Mouse (Mus musculus): ENCODE data around the gene Aco2. TPM values are rescaled to one million over a fixed set of nuclear protein-coding genes. Genes with fewer than 3 reads are reported as not detected.

Gene Aco2
- polyA plus RNA-seq, 1 experiment from 2014 or later: 398 TPM

- WGBS (ENCODE audit: insufficient replicate concordance): 85% methylated on average over 14 of the region's 14 CpGs
- no peak overlapping the region for H3K4me2 ChIP-seq
- no peak overlapping the region for H3K27ac ChIP-seq (ENCODE audit: low read depth, low read length)
- no peaks in the 10 kb centered on the region for H3K27me3 ChIP-seq (ENCODE audit: control insufficient read depth, insufficient read depth, low read length)
- ATAC-seq (replicated peaks; ENCODE audit: insufficient number of reproducible peaks, low FRiP score, low TSS enrichment): no peak
- H3K9ac ChIP-seq (ENCODE audit: low read depth, low read length): no peak overlapping the region
- no peak overlapping the region for H3K4me3 ChIP-seq (ENCODE audit: low read depth, low read length)
- peaks cover 20% of the 10 kb centered on the region for H3K36me3 ChIP-seq (ENCODE audit: control insufficient read depth, insufficient read depth, low read length)
- H3K4me1 ChIP-seq (ENCODE audit: control insufficient read depth, insufficient read depth, low read length): peaks cover 8% of the 10 kb centered on the region
- H3K9me3 ChIP-seq (replicated peaks; ENCODE audit: control insufficient read depth, low read length): no peaks in the 10 kb centered on the region
These were observed 21.4 kb upstream of the Aco2 start for GRCm38 (mm10) chr15:81850718-81851117.

GRCm38 (mm10) chr15:81851375-81851774 lies 20.7 kb upstream of the Aco2 start:
- H3K27me3 ChIP-seq (ENCODE audit: control insufficient read depth, insufficient read depth, low read length): no peaks in the 10 kb centered on the region
- no peaks in the 10 kb centered on the region for H3K9me3 ChIP-seq (replicated peaks; ENCODE audit: control insufficient read depth, low read length)
- peaks cover 4% of the 10 kb centered on the region; the same call in 1 of the 2 replicates for H3K4me1 ChIP-seq (ENCODE audit: control insufficient read depth, insufficient read depth, low read length)
- H3K4me3 ChIP-seq (ENCODE audit: low read depth, low read length): no peak overlapping the region
- ATAC-seq (replicated peaks; ENCODE audit: insufficient number of reproducible peaks, low FRiP score, low TSS enrichment): no peak
- WGBS (ENCODE audit: insufficient replicate concordance): 94% methylated on average over 15 of the region's 15 CpGs
- no peak overlapping the region for H3K27ac ChIP-seq (ENCODE audit: low read depth, low read length)
- H3K36me3 ChIP-seq (ENCODE audit: control insufficient read depth, insufficient read depth, low read length): peaks cover 20% of the 10 kb centered on the region
- no peak overlapping the region for H3K4me2 ChIP-seq
- no peak overlapping the region for H3K9ac ChIP-seq (ENCODE audit: low read depth, low read length)

GRCm38 (mm10) chr15:81852411-81853000 lies 19.6 kb upstream of the Aco2 start:
- Histone ChIP-seq H3K9me3 (replicated peaks; ENCODE audit: control insufficient read depth, low read length) (no peaks in the 10 kb centered on the region), H3K36me3 (ENCODE audit: control insufficient read depth, insufficient read depth, low read length) (peaks cover 20% of the 10 kb centered on the region), H3K9ac (ENCODE audit: low read depth, low read length) (no peak overlapping the region), H3K4me3 (ENCODE audit: low read depth, low read length) (no peak overlapping the region), H3K4me1 (ENCODE audit: control insufficient read depth, insufficient read depth, low read length) (peaks cover 4% of the 10 kb centered on the region; the same call in 1 of the 2 replicates), H3K27ac (ENCODE audit: low read depth, low read length) (no peak overlapping the region), H3K27me3 (ENCODE audit: control insufficient read depth, insufficient read depth, low read length) (no peaks in the 10 kb centered on the region), H3K4me2 (no peak overlapping the region)
- ATAC-seq (replicated peaks; ENCODE audit: insufficient number of reproducible peaks, low FRiP score, low TSS enrichment): no peak
- 80% methylated on average over 9 of the region's 9 CpGs for WGBS (ENCODE audit: insufficient replicate concordance)

- no peak overlapping the region for H3K27ac ChIP-seq (ENCODE audit: low read depth, low read length)
- no peak overlapping the region for H3K9ac ChIP-seq (ENCODE audit: low read depth, low read length)
- H3K27me3 ChIP-seq (ENCODE audit: control insufficient read depth, insufficient read depth, low read length): no peaks in the 10 kb centered on the region
- 82% methylated on average over 7 of the region's 7 CpGs for WGBS (ENCODE audit: insufficient replicate concordance)
- ATAC-seq (replicated peaks; ENCODE audit: insufficient number of reproducible peaks, low FRiP score, low TSS enrichment): no peak
- peaks cover 4% of the 10 kb centered on the region; the same call in 1 of the 2 replicates for H3K4me1 ChIP-seq (ENCODE audit: control insufficient read depth, insufficient read depth, low read length)
- H3K4me3 ChIP-seq (ENCODE audit: low read depth, low read length): no peak overlapping the region
- no peak overlapping the region for H3K4me2 ChIP-seq
- H3K9me3 ChIP-seq (replicated peaks; ENCODE audit: control insufficient read depth, low read length): no peaks in the 10 kb centered on the region
- peaks cover 20% of the 10 kb centered on the region for H3K36me3 ChIP-seq (ENCODE audit: control insufficient read depth, insufficient read depth, low read length)
These were observed 19.0 kb upstream of the Aco2 start for GRCm38 (mm10) chr15:81853081-81853480.

- H3K27ac ChIP-seq (ENCODE audit: low read depth, low read length): peak overlapping the region; percentile 93
- WGBS (ENCODE audit: insufficient replicate concordance): under 1% methylated on average over 28 of the region's 28 CpGs
- no peaks in the 10 kb centered on the region for H3K27me3 ChIP-seq (ENCODE audit: control insufficient read depth, insufficient read depth, low read length)
These were observed 15.9 kb upstream of the Aco2 start for GRCm38 (mm10) chr15:81856030-81856790.

GRCm38 (mm10) chr15:81856938-81857723 lies 15.0 kb upstream of the Aco2 start:
- no peak for ATAC-seq (replicated peaks; ENCODE audit: insufficient number of reproducible peaks, low FRiP score, low TSS enrichment)
- Histone ChIP-seq H3K27me3 (ENCODE audit: control insufficient read depth, insufficient read depth, low read length) (no peaks in the 10 kb centered on the region), H3K4me1 (ENCODE audit: control insufficient read depth, insufficient read depth, low read length) (peaks cover 8% of the 10 kb centered on the region), H3K9me3 (replicated peaks; ENCODE audit: control insufficient read depth, low read length) (no peaks in the 10 kb centered on the region), H3K36me3 (ENCODE audit: control insufficient read depth, insufficient read depth, low read length) (no peaks in the 10 kb centered on the region), H3K27ac (ENCODE audit: low read depth, low read length) (peak overlapping the region; percentile 93), H3K4me2 (peak overlapping the region; percentile 83), H3K9ac (ENCODE audit: low read depth, low read length) (peak overlapping the region; percentile 88), H3K4me3 (ENCODE audit: low read depth, low read length) (peak overlapping the region; percentile 87)
- under 1% methylated on average over 14 of the region's 14 CpGs for WGBS (ENCODE audit: insufficient replicate concordance)

More at GRCm38 (mm10) chr15:81856030-81856790, 15.9 kb upstream of the Aco2 start:
- no peaks in the 10 kb centered on the region for H3K9me3 ChIP-seq (replicated peaks; ENCODE audit: control insufficient read depth, low read length)
- peak overlapping the region; percentile 83 for H3K4me2 ChIP-seq
- peak overlapping the region; percentile 88 for H3K9ac ChIP-seq (ENCODE audit: low read depth, low read length)
- H3K4me3 ChIP-seq (ENCODE audit: low read depth, low read length): peak overlapping the region; percentile 87
- peaks cover 6% of the 10 kb centered on the region; the same call in 1 of the 2 replicates for H3K36me3 ChIP-seq (ENCODE audit: control insufficient read depth, insufficient read depth, low read length)
- H3K4me1 ChIP-seq (ENCODE audit: control insufficient read depth, insufficient read depth, low read length): peaks cover 8% of the 10 kb centered on the region
- peak; percentile 81 for ATAC-seq (replicated peaks; ENCODE audit: insufficient number of reproducible peaks, low FRiP score, low TSS enrichment)

GRCm38 (mm10) chr15:81857724-81858116 lies 14.4 kb upstream of the Aco2 start:
- H3K36me3 ChIP-seq (ENCODE audit: control insufficient read depth, insufficient read depth, low read length): no peaks in the 10 kb centered on the region
- peak overlapping the region; percentile 83 for H3K4me2 ChIP-seq
- no peaks in the 10 kb centered on the region for H3K27me3 ChIP-seq (ENCODE audit: control insufficient read depth, insufficient read depth, low read length)
- peak overlapping the region; percentile 93 for H3K27ac ChIP-seq (ENCODE audit: low read depth, low read length)
- ATAC-seq (replicated peaks; ENCODE audit: insufficient number of reproducible peaks, low FRiP score, low TSS enrichment): peak; percentile 36; the same call in 1 of the 2 replicates
- no peaks in the 10 kb centered on the region for H3K9me3 ChIP-seq (replicated peaks; ENCODE audit: control insufficient read depth, low read length)
- peak overlapping the region; percentile 87 for H3K4me3 ChIP-seq (ENCODE audit: low read depth, low read length)
- peak overlapping the region; percentile 88 for H3K9ac ChIP-seq (ENCODE audit: low read depth, low read length)
- 0% methylated on average over 33 of the region's 33 CpGs for WGBS (ENCODE audit: insufficient replicate concordance)
- peaks cover 6% of the 10 kb centered on the region for H3K4me1 ChIP-seq (ENCODE audit: control insufficient read depth, insufficient read depth, low read length)

- ATAC-seq (replicated peaks; ENCODE audit: insufficient number of reproducible peaks, low FRiP score, low TSS enrichment): peak; percentile 39
These were observed 14.0 kb upstream of the Aco2 start for GRCm38 (mm10) chr15:81858138-81858516.

More at GRCm38 (mm10) chr15:81858138-81858516, 14.0 kb upstream of the Aco2 start:
- peak overlapping the region; percentile 83 for H3K4me2 ChIP-seq
- WGBS (ENCODE audit: insufficient replicate concordance): under 1% methylated on average over 23 of the region's 23 CpGs
- no peaks in the 10 kb centered on the region for H3K36me3 ChIP-seq (ENCODE audit: control insufficient read depth, insufficient read depth, low read length)
- no peaks in the 10 kb centered on the region for H3K27me3 ChIP-seq (ENCODE audit: control insufficient read depth, insufficient read depth, low read length)
- H3K4me3 ChIP-seq (ENCODE audit: low read depth, low read length): peak overlapping the region; percentile 87
- peak overlapping the region; percentile 88 for H3K9ac ChIP-seq (ENCODE audit: low read depth, low read length)
- H3K9me3 ChIP-seq (replicated peaks; ENCODE audit: control insufficient read depth, low read length): no peaks in the 10 kb centered on the region
- H3K27ac ChIP-seq (ENCODE audit: low read depth, low read length): peak overlapping the region; percentile 93
- H3K4me1 ChIP-seq (ENCODE audit: control insufficient read depth, insufficient read depth, low read length): peaks cover 4% of the 10 kb centered on the region; the same call in 1 of the 2 replicates

Data from heart, embryonic 11.5 days (tissue).